Mouse (Mus musculus) kidney, postnatal 36 days (tissue): ENCODE results near the gene Ptpn14.

Experiments
- DNase-seq, 2 experiments: peaks; one replicate each; pipeline ENCODE4 v3.0.0; 2021 to 2022; ENCODE audit warnings: mixed read lengths in 2 of 2

Ptpn14 gene

DNA sequence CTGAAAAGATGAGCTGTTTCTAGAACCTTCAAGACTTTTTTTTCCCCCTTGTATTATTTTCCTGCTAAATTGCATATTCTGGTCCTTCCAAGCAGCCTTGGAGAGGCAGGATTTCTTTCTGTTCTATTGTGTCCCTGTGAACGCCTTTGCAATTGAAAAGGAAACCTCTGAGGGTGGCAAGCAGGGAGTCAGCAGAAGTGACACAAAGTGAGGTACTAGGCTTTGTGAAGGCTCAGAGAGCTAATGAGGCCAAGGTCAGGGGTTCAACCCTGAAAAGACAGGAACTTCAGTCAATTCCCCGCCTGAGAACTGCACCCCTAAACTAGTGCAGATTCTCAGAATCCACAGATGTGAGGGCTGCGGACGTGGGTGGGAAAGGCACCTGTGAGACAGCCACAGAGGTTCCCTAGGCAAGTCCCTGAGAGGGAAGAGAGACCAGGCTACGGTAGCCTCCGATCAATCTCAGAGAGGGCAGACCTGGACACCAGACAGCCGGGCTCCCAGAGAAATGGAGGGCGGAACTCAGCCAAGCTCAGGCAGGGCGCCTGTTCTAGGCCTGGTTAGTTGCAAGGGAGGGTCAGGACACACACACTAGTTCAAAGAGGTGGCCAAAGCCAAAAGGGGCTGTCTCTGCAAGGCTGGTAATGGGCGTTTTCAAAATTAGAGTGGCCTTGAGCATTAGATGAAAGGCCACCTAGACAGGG lies 188.5 kb downstream of the Ptpn14 start:
- no peak for DNase-seq

DNA sequence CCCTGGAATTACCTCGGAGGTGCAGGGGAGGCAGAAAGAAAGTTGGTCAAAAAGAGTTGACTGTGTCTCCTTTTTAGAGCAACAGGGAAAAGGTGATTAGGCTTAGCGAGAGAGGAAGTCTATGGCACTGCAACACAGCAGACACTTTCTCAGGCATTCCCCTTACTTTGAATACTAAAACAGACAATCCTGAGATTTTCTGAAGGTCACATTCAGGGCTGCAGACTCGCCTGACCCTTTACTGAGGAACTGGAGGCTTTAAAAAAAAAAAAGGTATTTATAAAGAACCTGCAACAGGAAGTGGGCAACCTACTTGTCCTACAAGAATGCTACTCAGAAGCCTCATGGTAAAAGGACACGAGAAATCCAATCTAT lies 189.0 kb downstream of the Ptpn14 start:
- DNase-seq = no peak

DNA sequence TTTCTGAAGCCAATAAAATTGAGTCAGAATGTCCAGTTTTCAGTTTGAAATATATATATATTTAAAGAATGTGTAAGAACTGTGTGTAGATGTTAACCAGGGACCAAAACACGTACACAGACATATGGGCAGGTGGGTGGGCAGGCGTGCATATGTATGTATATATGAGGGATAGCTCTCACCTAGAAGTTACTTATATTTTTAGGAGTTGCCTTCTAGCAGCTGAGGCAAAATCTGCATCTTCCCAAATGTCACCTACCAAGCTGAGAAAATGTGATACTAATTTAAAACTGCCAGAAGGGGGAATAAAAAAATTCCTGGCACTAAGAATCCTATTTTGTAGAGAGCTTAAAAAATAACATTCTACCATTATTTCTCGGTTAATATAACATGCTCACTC lies 191.7 kb downstream of the Ptpn14 start:
- DNase-seq = no peak

DNA sequence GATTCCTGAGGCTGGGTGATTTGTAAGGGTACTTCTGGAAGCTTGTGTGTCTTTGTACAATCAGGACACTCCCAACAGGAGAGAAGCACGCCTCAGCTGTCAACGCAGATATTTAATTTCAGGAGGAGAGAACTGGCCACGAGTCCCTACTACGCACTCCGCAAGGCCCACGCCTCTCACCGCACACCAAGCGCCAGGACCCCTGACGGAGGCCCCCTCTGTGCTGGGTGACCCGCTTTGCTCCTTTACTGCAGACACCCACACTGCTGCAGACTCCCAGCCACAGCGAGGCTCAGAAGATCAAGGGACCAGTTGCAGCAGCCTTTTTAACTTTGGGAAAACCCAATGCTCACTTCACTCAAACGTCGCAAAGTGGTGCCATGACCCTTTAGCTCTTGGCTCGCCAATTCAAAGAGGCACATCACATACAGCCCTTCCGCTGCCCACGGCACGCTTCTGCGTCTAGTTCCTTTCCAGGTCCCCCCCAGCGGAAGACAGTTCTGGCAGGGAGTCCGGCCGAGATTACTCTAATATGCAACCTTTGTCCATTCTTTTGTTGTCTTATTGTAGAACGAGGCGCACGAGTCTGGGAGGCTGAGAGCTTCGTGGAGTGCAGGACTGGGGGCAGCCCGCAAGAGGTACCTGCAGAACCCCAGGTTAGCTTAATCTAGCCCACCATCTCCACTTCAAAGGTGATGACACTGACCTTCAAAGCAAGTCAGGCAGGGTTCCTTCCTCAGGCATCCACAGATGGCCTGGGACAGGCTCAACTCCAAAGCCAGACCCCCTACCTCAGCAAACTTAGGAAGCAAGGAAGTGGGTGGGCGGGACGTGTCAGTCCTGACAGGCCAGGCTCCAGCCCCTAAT lies 192.9 kb downstream of the Ptpn14 start:
- DNase-seq = peak; percentile 17 to 39

DNA sequence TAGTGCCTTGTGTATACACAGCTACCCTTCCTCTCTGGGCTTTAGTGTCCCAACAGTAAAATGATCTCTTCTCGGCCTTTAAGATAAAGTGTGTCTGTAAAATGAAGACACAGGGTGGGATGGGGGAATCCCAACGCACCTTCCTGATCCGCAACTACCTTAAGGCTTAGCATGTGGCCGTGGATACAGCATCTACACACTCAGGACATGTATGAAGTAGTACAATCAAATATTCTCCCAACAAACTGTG lies 193.4 kb downstream of the Ptpn14 start:
- no peak for DNase-seq

DNA sequence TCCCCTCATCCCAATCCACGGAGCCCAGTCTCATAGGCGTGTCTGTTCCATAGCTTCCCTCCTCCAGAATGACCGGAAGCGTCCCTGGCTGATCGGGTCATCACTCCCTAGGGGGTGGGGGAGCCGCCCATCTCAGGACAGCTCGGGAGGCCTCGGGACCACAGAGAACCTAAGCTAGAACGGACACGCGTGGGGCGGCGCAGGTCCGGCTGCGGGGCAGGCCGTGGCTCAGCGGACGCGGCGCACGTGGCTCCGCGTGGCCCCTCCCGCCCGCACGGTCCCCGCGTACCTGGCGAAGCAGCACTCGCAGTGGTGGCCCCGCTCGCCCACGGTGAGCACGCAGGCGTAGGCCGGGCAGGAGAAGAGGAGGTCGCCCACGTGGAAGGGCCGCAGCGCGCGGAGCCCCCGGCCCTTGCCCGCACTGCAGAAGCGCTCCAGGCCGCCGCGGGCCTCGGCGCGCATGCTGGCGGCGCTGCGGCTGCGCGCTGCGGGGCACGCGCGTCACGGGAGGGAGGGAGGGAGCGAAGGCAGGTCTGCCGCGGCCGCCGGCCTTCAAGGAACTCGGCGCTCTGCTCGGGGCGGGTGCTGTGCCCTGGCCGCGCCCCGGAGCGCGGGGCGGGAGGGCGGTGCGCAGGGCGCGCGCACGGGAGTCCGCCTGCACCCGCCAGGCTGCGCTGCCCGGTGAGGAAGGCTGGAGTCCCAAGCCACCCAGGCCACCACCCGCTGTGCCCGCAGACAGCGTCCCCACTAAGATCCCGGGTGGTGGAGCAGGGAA lies 193.9 kb downstream of the Ptpn14 start, which contains the start of gene Smyd2:
Gene Smyd2 (minus strand): TSS at position 546 of the 775 bp plus-strand sequence.
- peak; percentile 77 to 82 for DNase-seq

DNA sequence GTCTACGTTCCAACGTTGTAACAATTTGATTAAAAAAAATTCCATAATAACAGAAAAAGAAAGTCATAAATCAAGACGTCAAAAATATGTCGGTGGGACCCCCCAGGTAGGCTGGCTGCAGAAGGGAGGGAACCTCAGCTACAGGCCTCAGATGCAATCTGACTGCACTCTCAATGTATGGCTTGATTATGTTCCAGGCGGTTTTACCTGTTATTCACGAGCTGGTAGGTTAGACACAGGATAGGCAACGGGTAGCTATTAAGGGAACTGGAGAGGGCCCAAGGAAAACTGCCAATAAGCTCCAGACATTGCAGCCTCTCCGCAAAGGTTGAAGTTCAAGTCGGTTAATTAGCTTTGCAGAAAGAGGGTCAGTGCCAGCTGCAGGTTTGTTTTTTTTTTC lies 194.7 kb downstream of the Ptpn14 start:
- peak; percentile 64 to 81 for DNase-seq

DNA sequence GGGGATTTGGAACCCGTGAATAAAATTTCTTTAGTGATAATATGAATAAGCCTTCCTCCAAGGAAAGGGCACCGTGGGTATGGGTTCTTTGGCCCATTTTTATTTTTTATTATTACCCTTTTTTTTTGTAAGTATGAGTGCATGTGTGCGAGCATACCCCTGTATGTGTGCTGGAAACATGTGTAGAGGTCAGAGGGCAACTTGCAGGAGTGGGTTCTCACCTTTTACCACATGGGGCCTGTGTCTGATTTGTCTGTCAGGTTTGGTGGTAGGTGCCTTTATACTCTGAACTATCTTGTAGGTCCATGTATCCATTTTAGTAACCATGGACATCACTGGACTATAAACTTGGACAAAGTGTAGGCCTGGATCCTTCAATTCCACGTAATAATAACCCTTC lies 195.1 kb downstream of the Ptpn14 start:
- DNase-seq = no peak

DNA sequence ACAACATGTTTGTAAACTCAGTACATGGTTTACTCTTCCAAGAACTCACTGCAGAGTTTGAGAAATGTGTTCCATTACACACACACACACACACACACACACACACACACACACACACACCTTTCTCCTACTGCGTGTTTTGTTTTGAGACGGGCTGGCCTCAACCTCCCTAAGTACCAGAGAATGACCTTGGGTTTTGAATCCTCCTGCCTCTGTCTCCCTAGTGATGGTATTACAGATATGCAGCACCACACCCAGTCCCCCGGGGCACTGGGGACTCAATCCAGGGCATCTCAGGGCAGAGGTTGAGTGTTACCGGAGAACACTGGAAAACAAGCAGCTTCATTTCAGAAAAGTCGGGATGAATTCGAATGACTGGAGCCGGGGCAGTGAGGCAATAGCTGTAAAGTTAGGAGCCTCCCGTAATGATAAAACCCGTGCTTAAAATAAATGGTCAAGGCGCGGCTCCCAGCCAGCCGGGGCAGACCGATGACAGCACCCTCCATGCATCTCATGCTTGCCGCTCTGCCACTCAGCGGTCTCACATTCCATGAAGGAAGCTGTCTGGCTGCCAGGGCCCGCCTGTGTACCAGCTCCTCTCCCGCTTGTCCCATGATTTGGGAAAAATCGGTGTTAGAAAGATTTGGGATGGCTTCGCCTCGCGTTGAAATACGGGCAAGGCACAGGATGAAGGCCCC lies 196.0 kb downstream of the Ptpn14 start:
- DNase-seq = no peak

DNA sequence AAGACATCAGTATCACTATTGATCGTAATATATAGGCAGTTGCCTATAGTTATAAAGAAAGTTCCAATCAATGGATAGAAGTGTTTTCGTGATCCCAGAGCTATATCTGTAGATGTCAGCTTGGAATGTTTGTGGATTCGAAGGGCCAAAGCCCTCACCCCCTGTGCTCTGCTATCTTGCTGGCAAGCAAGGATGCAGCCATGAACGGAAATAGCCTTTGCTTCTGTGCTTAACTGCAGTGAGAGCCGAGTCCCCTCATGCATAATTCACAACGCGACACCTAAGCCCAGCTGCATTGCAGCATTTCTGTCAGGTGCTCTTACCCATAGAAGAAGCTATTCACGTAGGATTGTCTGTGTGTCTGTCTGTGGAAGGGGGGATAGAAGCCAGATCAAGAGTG lies 198.2 kb downstream of the Ptpn14 start:
- DNase-seq = no peak
